Mouse (Mus musculus) bone marrow, adult 2 months (tissue): ENCODE results near the gene Togaram2.

ENCODE experiments used
- CTCF ChIP-seq: fragments of 200-500 bp; IDR thresholded peaks from 2 replicates; pipeline ENCODE4 v1.5.1; 2011; ENCODE audit warnings: low read length, control low read depth; ENCODE audit not compliant: control insufficient read depth, insufficient read depth
- POLR2A ChIP-seq: fragments of 200-500 bp; IDR thresholded peaks from 2 replicates; pipeline ENCODE4 v1.6.1; 2011; ENCODE audit warnings: low read depth, mild to moderate bottlenecking, control low read depth, low read length, borderline replicate concordance; ENCODE audit not compliant: control insufficient read depth

GRCm38 (mm10) chr17:71698619-71698956 is 25.5 kb downstream of the Togaram2 start:
- TF ChIP-seq CTCF = no peak
- no peak for TF ChIP-seq POLR2A
